33 mouse cellular contexts compared by ENCODE assay signal in the genomic region with DNA sequence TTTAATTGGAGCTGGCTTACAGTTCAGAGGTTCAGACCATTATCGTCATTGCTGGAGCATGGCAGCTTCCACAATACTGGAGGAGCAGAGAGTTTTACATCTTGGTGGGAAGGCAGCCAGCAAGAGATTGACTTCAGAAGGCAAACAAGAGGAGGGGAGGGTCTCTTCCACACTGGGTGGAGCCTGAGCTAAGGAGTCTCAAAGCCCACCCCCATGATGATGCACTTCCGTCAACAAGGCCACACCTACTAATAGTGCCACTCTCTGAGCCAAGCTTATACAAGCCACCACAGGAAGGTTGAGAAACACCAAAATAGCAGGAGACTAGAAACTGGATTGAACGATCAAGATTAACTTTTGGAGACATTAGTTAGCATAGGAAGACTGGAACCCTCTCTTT. TPM values are rescaled to one million over a fixed set of nuclear protein-coding genes. Genes with fewer than 3 reads are reported as not detected.
DNase-seq lines count a peak whose midpoint lies in the region; ATAC-seq lines count a peak whose summit lies in the region.
"Had no signal": no experiment of that assay in that cellular context is flagged by ENCODE, and none has a peak within 500 bp of the region (broad histone marks: within the 10 kb centered on the region; RNA-seq: fewer than 3 reads in every experiment).

No protein-coding gene starts in this region.

- H3K4me2 ChIP-seq in forebrain, embryonic 13.5 days = no peak overlapping the region
- no peak overlapping the region for H3K4me2 ChIP-seq in forebrain, embryonic 16.5 days (ENCODE audit: low read length)
- no peak overlapping the region for H3K4me2 ChIP-seq in limb, embryonic 11.5 days (ENCODE audit: low read depth, severe bottlenecking)
- no peak overlapping the region for H3K4me2 ChIP-seq in neural tube, embryonic 15.5 days
- H3K4me2 ChIP-seq: embryonic facial prominence, embryonic 12.5 days; embryonic facial prominence, embryonic 15.5 days; heart, embryonic 12.5 days; heart, embryonic 15.5 days; hindbrain, embryonic 14.5 days had no signal

- no peak overlapping the region for H3K9ac ChIP-seq in forebrain, embryonic 13.5 days
- H3K9ac ChIP-seq in forebrain, embryonic 16.5 days (replicated peaks; ENCODE audit: low read depth, low read length) = no peak overlapping the region
- H3K9ac ChIP-seq in limb, embryonic 11.5 days (ENCODE audit: low read length) = no peak overlapping the region
- no peak overlapping the region for H3K9ac ChIP-seq in neural tube, embryonic 15.5 days (replicated peaks)
- H3K9ac ChIP-seq: embryonic facial prominence, embryonic 12.5 days; embryonic facial prominence, embryonic 15.5 days; heart, embryonic 12.5 days; heart, embryonic 15.5 days; hindbrain, embryonic 14.5 days had no signal

- no peaks in the 10 kb centered on the region for H3K36me3 ChIP-seq in forebrain, embryonic 13.5 days (ENCODE audit: poor library complexity, severe bottlenecking)
- H3K36me3 ChIP-seq in forebrain, embryonic 16.5 days (ENCODE audit: control insufficient read depth, insufficient read depth) = no peaks in the 10 kb centered on the region
- no peaks in the 10 kb centered on the region for H3K36me3 ChIP-seq in limb, embryonic 11.5 days (ENCODE audit: control insufficient read depth, insufficient read depth, low read length)
- no peaks in the 10 kb centered on the region for H3K36me3 ChIP-seq in limb, embryonic 10.5 days
- H3K36me3 ChIP-seq in neural tube, embryonic 15.5 days = no peaks in the 10 kb centered on the region
- H3K36me3 ChIP-seq: embryonic facial prominence, embryonic 12.5 days; embryonic facial prominence, embryonic 15.5 days; heart, embryonic 12.5 days; heart, embryonic 15.5 days; hindbrain, embryonic 10.5 days had no signal

- H3K27ac ChIP-seq in forebrain, embryonic 13.5 days = peak overlapping the region; percentile 78
- H3K27ac ChIP-seq in forebrain, embryonic 16.5 days (ENCODE audit: low read length) = no peak overlapping the region
- no peak overlapping the region for H3K27ac ChIP-seq in limb, embryonic 11.5 days (replicated peaks; ENCODE audit: low read depth, low read length)
- H3K27ac ChIP-seq in limb, embryonic 10.5 days = no peak overlapping the region
- 0 out of 2 replicates have a peak overlapping the region, but pooled peaks have one; percentile 7 for H3K27ac ChIP-seq in neural tube, embryonic 15.5 days (replicated peaks)
- H3K27ac ChIP-seq: embryonic facial prominence, embryonic 12.5 days; embryonic facial prominence, embryonic 15.5 days; gastrocnemius, adult 2 months; heart, embryonic 15.5 days; hindbrain, embryonic 14.5 days had no signal

- no peaks in the 10 kb centered on the region for H3K27me3 ChIP-seq in forebrain, embryonic 13.5 days
- H3K27me3 ChIP-seq in forebrain, embryonic 16.5 days (replicated peaks; ENCODE audit: control insufficient read depth, insufficient read depth, low read length) = no peaks in the 10 kb centered on the region
- H3K27me3 ChIP-seq in limb, embryonic 11.5 days (ENCODE audit: control insufficient read depth, insufficient read depth, low read length) = no peaks in the 10 kb centered on the region
- no peaks in the 10 kb centered on the region for H3K27me3 ChIP-seq in limb, embryonic 10.5 days (ENCODE audit: low read depth, poor library complexity, severe bottlenecking)
- H3K27me3 ChIP-seq in neural tube, embryonic 15.5 days (replicated peaks) = no peaks in the 10 kb centered on the region
- H3K27me3 ChIP-seq: CH12.LX; embryonic facial prominence, embryonic 12.5 days; embryonic facial prominence, embryonic 15.5 days; heart, embryonic 12.5 days; heart, embryonic 15.5 days had no signal

- H3K4me3 ChIP-seq in forebrain, embryonic 13.5 days = no peak overlapping the region
- no peak overlapping the region for H3K4me3 ChIP-seq in forebrain, embryonic 16.5 days (replicated peaks; ENCODE audit: low read length)
- H3K4me3 ChIP-seq in limb, embryonic 11.5 days (ENCODE audit: low read depth, low read length) = no peak overlapping the region
- no peak overlapping the region for H3K4me3 ChIP-seq in limb, embryonic 10.5 days
- no peak overlapping the region for H3K4me3 ChIP-seq in neural tube, embryonic 15.5 days (replicated peaks)
- H3K4me3 ChIP-seq: embryonic facial prominence, embryonic 12.5 days; embryonic facial prominence, embryonic 15.5 days; gastrocnemius, adult 2 months; heart, embryonic 12.5 days; heart, embryonic 15.5 days; hindbrain, embryonic 10.5 days had no signal

- H3K4me1 ChIP-seq in forebrain, embryonic 13.5 days = peaks cover 37% of the 10 kb centered on the region
- peaks cover 22% of the 10 kb centered on the region for H3K4me1 ChIP-seq in forebrain, embryonic 16.5 days (replicated peaks; ENCODE audit: control insufficient read depth, insufficient read depth, low read length)
- no peaks in the 10 kb centered on the region for H3K4me1 ChIP-seq in limb, embryonic 11.5 days (ENCODE audit: control insufficient read depth, insufficient read depth, low read length)
- peaks cover 8% of the 10 kb centered on the region for H3K4me1 ChIP-seq in limb, embryonic 10.5 days
- peaks cover 11% of the 10 kb centered on the region for H3K4me1 ChIP-seq in neural tube, embryonic 15.5 days
- H3K4me1 ChIP-seq: embryonic facial prominence, embryonic 12.5 days; embryonic facial prominence, embryonic 15.5 days had no signal

- DNase-seq in limb, embryonic 11.5 days (ENCODE audit: low spot score) = no peak
- no peak for DNase-seq in limb, embryonic 10.5 days (ENCODE audit: low spot score)
- DNase-seq in R1 (ENCODE audit: low read depth, low spot score) = peak; percentile 89
- DNase-seq: adrenal gland, postnatal 10 days; adrenal gland, postnatal 36 days; B cell, adult 2 months; cerebellum, adult 11 months; cerebellum, adult 2 months; cerebellum, adult 9-11 months; cerebellum, postnatal 25 days; gastrocnemius, adult 2 months; gastrocnemius, postnatal 14 days; heart, adult 11 months; heart, postnatal 10 days; heart, postnatal 36 days had no signal

- ATAC-seq in forebrain, embryonic 13.5 days = no peak
- ATAC-seq in forebrain, embryonic 16.5 days = no peak
- ATAC-seq in limb, embryonic 11.5 days (ENCODE audit: insufficient number of reproducible peaks, low FRiP score, low TSS enrichment, low read depth) = 0 out of 2 replicates have a peak, but pooled peaks have one; percentile 39
- ATAC-seq in neural tube, embryonic 15.5 days (ENCODE audit: low FRiP score) = no peak
- ATAC-seq in monocyte, adult 5-6 weeks (replicated peaks; ENCODE audit: insufficient number of reproducible peaks, low FRiP score, low TSS enrichment, poor library complexity, severe bottlenecking) = no peak
- ATAC-seq: forebrain, embryonic 14.5 days; intestine, postnatal 0 days had no signal

- no peaks in the 10 kb centered on the region for H3K9me3 ChIP-seq in forebrain, embryonic 13.5 days (replicated peaks)
- no peaks in the 10 kb centered on the region for H3K9me3 ChIP-seq in forebrain, embryonic 16.5 days (ENCODE audit: control insufficient read depth, low read length)
- no peaks in the 10 kb centered on the region for H3K9me3 ChIP-seq in limb, embryonic 11.5 days (ENCODE audit: control insufficient read depth, low read length)
- no peaks in the 10 kb centered on the region for H3K9me3 ChIP-seq in limb, embryonic 10.5 days (replicated peaks)
- H3K9me3 ChIP-seq in neural tube, embryonic 15.5 days (replicated peaks) = no peaks in the 10 kb centered on the region
- H3K9me3 ChIP-seq: embryonic facial prominence, embryonic 12.5 days; embryonic facial prominence, embryonic 15.5 days; heart, embryonic 12.5 days; heart, embryonic 15.5 days; hindbrain, embryonic 10.5 days had no signal

- 86% methylated on average over 3 of the region's 3 CpGs for WGBS in forebrain, embryonic 13.5 days
- 71% methylated on average over 3 of the region's 3 CpGs for WGBS in forebrain, embryonic 16.5 days
- WGBS in limb, embryonic 11.5 days = 89% methylated on average over 3 of the region's 3 CpGs
- 94% methylated on average over 3 of the region's 3 CpGs for WGBS in limb, embryonic 10.5 days
- WGBS in neural tube, embryonic 15.5 days = 85% methylated on average over 3 of the region's 3 CpGs

RNA-seq across cellular contexts. Expression of a gene that starts 52.5 kb away (rescaled TPM):
- 0.91 TPM in 1 of 2 replicates, not detected in the other for polyA plus RNA-seq in forebrain, embryonic 13.5 days (2015; fragmentation: Nextera tagmentation; extraction: Ambion mirVana)
- polyA plus RNA-seq in forebrain, embryonic 16.5 days (2015; fragmentation: Nextera tagmentation; extraction: Ambion mirVana) = not detected in 2 replicates
- not detected in 2 replicates for polyA plus RNA-seq in limb, embryonic 11.5 days (2014; fragmentation: Nextera tagmentation; extraction: Ambion mirVana)
- not detected in 2 replicates for polyA plus RNA-seq in limb, embryonic 10.5 days (2016; fragmentation: Nextera tagmentation; extraction: Ambion mirVana)
- polyA plus RNA-seq in neural tube, embryonic 15.5 days (2015; fragmentation: Nextera tagmentation; extraction: Ambion mirVana) = not detected in 2 replicates
- not detected in 3 replicates for total RNA-seq in monocyte, adult 5-6 weeks (2017)
- total RNA-seq: adrenal gland, adult 18-20 months; adrenal gland, postnatal 10 days; adrenal gland, postnatal 36 days; gastrocnemius, adult 2 months; gastrocnemius, postnatal 14 days; gastrocnemius, postnatal 4 days; heart, adult 8-10 months; heart, postnatal 10 days; heart, postnatal 36 days; MEL had no signal
- polyA plus RNA-seq: embryonic facial prominence, embryonic 12.5 days; embryonic facial prominence, embryonic 15.5 days; forebrain, embryonic 14.5 days; heart, embryonic 12.5 days; heart, embryonic 15.5 days; hindbrain, embryonic 10.5 days; hindbrain, embryonic 14.5 days; intestine, embryonic 14.5 days; intestine, postnatal 0 days had no signal

RNA-seq across cellular contexts. Expression of a gene that starts 56.9 kb away (rescaled TPM):
- polyA plus RNA-seq in forebrain, embryonic 13.5 days (2015; fragmentation: Nextera tagmentation; extraction: Ambion mirVana) = 76.6 and 76.7 TPM in 2 replicates
- 69.0 and 84.0 TPM in 2 replicates for polyA plus RNA-seq in forebrain, embryonic 16.5 days (2015; fragmentation: Nextera tagmentation; extraction: Ambion mirVana)
- polyA plus RNA-seq in limb, embryonic 11.5 days (2014; fragmentation: Nextera tagmentation; extraction: Ambion mirVana) = 99.7 and 106 TPM in 2 replicates
- polyA plus RNA-seq in limb, embryonic 10.5 days (2016; fragmentation: Nextera tagmentation; extraction: Ambion mirVana) = 76.0 and 78.7 TPM in 2 replicates
- 73.5 and 75.5 TPM in 2 replicates for polyA plus RNA-seq in neural tube, embryonic 15.5 days (2015; fragmentation: Nextera tagmentation; extraction: Ambion mirVana)
- 60.2 to 71.0 TPM (median 66.3 TPM) in 3 replicates for total RNA-seq in monocyte, adult 5-6 weeks (2017)

Comparison
In these comparisons a context has a peak if more than half of its experiments do, and no peak if none do; other contexts are left out.
1. H3K27ac ChIP-seq: peak in forebrain, embryonic 13.5 days (single experiment) and neural tube, embryonic 15.5 days (single experiment); none in forebrain, embryonic 16.5 days (single experiment), limb, embryonic 11.5 days (single experiment) and limb, embryonic 10.5 days (single experiment).